Mouse (Mus musculus) macrophage (primary cell): ENCODE measurements around the gene Mrps2. TPM values are rescaled to one million over a fixed set of nuclear protein-coding genes. Genes with fewer than 3 reads are reported as not detected.

Source experiments
- H3K27ac ChIP-seq: fragments of 350-480 bp; formaldehyde crosslinking; 2 replicates; pipeline ENCODE4 v1.9.0; 2021
- H3K36me3 ChIP-seq: fragments of 350-480 bp; formaldehyde crosslinking; 2 replicates; pipeline ENCODE4 v1.9.0; 2021; ENCODE audit errors: inconsistent target
- H3K4me3 ChIP-seq: fragments of 350-480 bp; formaldehyde crosslinking; 2 replicates; pipeline ENCODE4 v1.9.0; 2021; ENCODE audit errors: inconsistent target
- H3K79me2 ChIP-seq: fragments of 350-480 bp; formaldehyde crosslinking; 2 replicates; pipeline ENCODE4 v1.9.0; 2021; ENCODE audit errors: inconsistent target
- WGBS: methylation state at CpG from one replicate; pipeline ENCODE4 v1.1.7; 2026; ENCODE audit warnings: inconsistent platforms; ENCODE audit not compliant: missing documents; 5-methylcytosine and 5-hydroxymethylcytosine counted together
- polyA plus RNA-seq: library from polyadenylated mRNA; stranded (reverse); fragments of 250-400 nt; gene quantifications from 3 replicates; pipeline ENCODE4 v1.2.4, GENCODE M21; 2018; ENCODE audit warnings: inconsistent platforms

The Mrps2 gene
- polyA plus RNA-seq, 1 experiment from 2014 or later = 32.9 TPM

GRCm38 (mm10) chr2:28520581-28520980 is 52.7 kb downstream of the Mrps2 start:
- H3K4me3 ChIP-seq = no peak overlapping the region
- no peaks in the 10 kb centered on the region for H3K79me2 ChIP-seq
- H3K36me3 ChIP-seq = no peaks in the 10 kb centered on the region
- H3K27ac ChIP-seq = no peak overlapping the region
- over 99% methylated on average over 5 of the region's 5 CpGs for WGBS

Other genes with a start within 250 kb of the Mrps2 start
- 0.14 to 0.25 TPM (median 0.14 TPM) in 3 replicates for gene Ppp1r26, start 21.3 kb upstream of the Mrps2 start, polyA plus RNA-seq
- not detected in 3 replicates for gene 1700007K13Rik, start 1.7 kb upstream of the Mrps2 start, polyA plus RNA-seq
- 5.3 to 10.9 TPM (median 10.7 TPM) in 3 replicates for gene Gbgt1, start 28.8 kb downstream of the Mrps2 start, polyA plus RNA-seq
- gene Gm10134, start 38.0 kb downstream of the Mrps2 start, polyA plus RNA-seq = 4.6 to 7.7 TPM (median 6.7 TPM) in 3 replicates
- gene Ralgds, start 45.1 kb downstream of the Mrps2 start, polyA plus RNA-seq = 13.9 to 47.0 TPM (median 37.1 TPM) in 3 replicates
- not detected in 3 replicates for gene Cel, start 95.3 kb downstream of the Mrps2 start, polyA plus RNA-seq
- 10.4 to 14.6 TPM (median 10.5 TPM) in 3 replicates for gene Gtf3c5, start 115.7 kb downstream of the Mrps2 start, polyA plus RNA-seq
- 0.10 TPM in 1 of 3 replicates, not detected in the others for gene Gfi1b, start 153.9 kb downstream of the Mrps2 start, polyA plus RNA-seq
- gene Tsc1, start 173.2 kb downstream of the Mrps2 start, polyA plus RNA-seq = 11.4 to 16.4 TPM (median 15.1 TPM) in 3 replicates
- 11.7 to 25.3 TPM (median 13.8 TPM) in 3 replicates for gene Spaca9, start 231.7 kb downstream of the Mrps2 start, polyA plus RNA-seq
- gene Ak8, start 232.1 kb downstream of the Mrps2 start, polyA plus RNA-seq = 5.3 to 14.5 TPM (median 9.7 TPM) in 3 replicates